Mouse (Mus musculus): ENCODE measurements around the gene Ptpru. TPM values are rescaled to one million over a fixed set of nuclear protein-coding genes. Genes with fewer than 3 reads are reported as not detected.
"Not testable (repeated sequence)": the region's sequence is repeated elsewhere in the genome, so short reads cannot be mapped to it uniquely, and the experiment has no call there.

The Ptpru gene
- polyA plus RNA-seq, 1 experiment from 2014 or later: 2.3 TPM

DNA sequence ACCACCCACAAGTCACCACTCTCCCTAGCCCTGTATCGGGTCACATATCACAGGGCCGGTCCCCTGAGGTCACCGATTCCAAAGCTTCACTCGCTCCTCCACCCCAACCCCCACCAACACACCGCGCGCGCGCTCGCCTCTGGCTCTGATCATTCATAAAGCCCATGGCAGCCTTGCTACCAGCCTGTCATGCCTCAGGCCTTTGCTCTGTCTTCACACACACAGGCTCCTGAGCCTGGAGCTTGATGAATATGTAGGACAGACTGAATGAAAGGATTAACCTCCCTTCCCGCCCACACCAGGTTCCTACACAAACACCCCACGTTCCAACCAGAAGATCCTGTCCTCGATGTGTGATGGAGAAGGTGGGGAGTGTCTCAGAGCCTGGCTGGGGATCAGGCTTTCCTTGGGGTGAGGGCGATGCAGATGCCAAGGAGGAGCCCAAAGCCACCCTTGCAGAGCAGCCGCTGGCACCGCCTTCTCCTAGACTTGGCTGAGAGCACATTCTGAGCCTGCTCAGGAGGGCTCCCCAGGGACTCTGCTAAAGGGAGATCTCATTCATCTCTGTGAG is 16.8 kb downstream of the Ptpru start:
- no peaks in the 10 kb centered on the region for H3K27me3 ChIP-seq (replicated peaks; ENCODE audit: control insufficient read depth, insufficient read depth, low read length)
- no peak overlapping the region for H3K4me3 ChIP-seq (ENCODE audit: low read depth, low read length)
- ATAC-seq: no peak
- H3K4me1 ChIP-seq (replicated peaks; ENCODE audit: control insufficient read depth, insufficient read depth, low read length): no peaks in the 10 kb centered on the region
- no peaks in the 10 kb centered on the region for H3K9me3 ChIP-seq (ENCODE audit: control insufficient read depth)
- no peak overlapping the region for H3K4me2 ChIP-seq (replicated peaks; ENCODE audit: low read depth)
- no peak for TF ChIP-seq CTCF (IDR thresholded peaks at IDR 0.05; ENCODE audit: low read depth)
- no peak overlapping the region for H3K27ac ChIP-seq (ENCODE audit: low read depth, low read length)
- 74% methylated on average over 16 of the region's 16 CpGs for WGBS
- H3K36me3 ChIP-seq (ENCODE audit: control insufficient read depth, insufficient read depth): no peaks in the 10 kb centered on the region
- no peak overlapping the region for H3K9ac ChIP-seq (ENCODE audit: low read depth, low read length)

DNA sequence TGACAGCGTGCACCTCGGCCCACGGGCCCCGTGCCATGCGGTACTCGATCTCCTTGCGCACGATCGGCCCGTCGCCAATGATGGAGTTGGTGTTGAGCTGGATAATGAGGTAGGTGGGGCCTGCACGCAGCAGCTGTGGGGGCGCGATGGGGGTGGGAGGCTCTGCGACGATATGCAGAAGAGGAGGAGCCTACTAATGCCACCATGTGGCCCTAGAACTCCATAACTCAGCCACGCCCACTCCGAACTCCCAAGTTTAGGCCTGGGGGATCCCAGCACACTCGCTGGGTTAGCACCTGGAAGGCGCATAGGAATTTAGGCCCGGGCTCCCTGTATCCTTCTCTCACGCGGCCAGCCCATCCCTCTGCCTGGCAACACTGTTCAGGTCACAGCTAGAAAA is 19.2 kb downstream of the Ptpru start:
- TF ChIP-seq CTCF (IDR thresholded peaks at IDR 0.05; ENCODE audit: low read depth): no peak
- H3K36me3 ChIP-seq (ENCODE audit: control insufficient read depth, insufficient read depth): no peaks in the 10 kb centered on the region
- no peak for ATAC-seq
- WGBS: 65% methylated on average over 23 of the region's 23 CpGs
- H3K4me1 ChIP-seq (replicated peaks; ENCODE audit: control insufficient read depth, insufficient read depth, low read length): no peaks in the 10 kb centered on the region
- no peaks in the 10 kb centered on the region for H3K9me3 ChIP-seq (ENCODE audit: control insufficient read depth)
- no peak overlapping the region for H3K4me2 ChIP-seq (replicated peaks; ENCODE audit: low read depth)
- H3K9ac ChIP-seq (ENCODE audit: low read depth, low read length): no peak overlapping the region
- no peaks in the 10 kb centered on the region for H3K27me3 ChIP-seq (replicated peaks; ENCODE audit: control insufficient read depth, insufficient read depth, low read length)
- no peak overlapping the region for H3K4me3 ChIP-seq (ENCODE audit: low read depth, low read length)
- H3K27ac ChIP-seq (ENCODE audit: low read depth, low read length): no peak overlapping the region

DNA sequence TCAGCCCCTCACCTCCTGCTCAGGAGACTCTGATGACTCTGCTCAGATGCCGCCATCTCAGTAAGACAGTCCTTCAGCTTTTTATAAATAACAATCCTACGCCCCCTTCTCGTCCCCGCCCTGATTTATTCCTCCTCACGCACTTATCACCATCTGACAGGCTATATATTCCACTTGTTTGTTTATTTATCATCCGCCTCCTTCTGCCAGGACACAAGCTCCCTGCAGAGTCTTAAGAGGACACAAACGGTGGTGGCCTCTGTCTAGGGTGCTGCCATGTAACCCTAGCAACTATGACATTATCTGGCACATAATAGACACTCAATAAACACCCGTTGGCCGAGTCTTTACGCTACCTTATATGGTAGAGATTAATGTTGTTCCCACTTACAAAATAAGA is 22.3 kb downstream of the Ptpru start:
- no peak overlapping the region for H3K27ac ChIP-seq (ENCODE audit: low read depth, low read length)
- TF ChIP-seq CTCF (IDR thresholded peaks at IDR 0.05; ENCODE audit: low read depth): no peak
- no peak for ATAC-seq
- H3K9me3 ChIP-seq (ENCODE audit: control insufficient read depth): no peaks in the 10 kb centered on the region
- no peaks in the 10 kb centered on the region for H3K36me3 ChIP-seq (ENCODE audit: control insufficient read depth, insufficient read depth)
- no peaks in the 10 kb centered on the region for H3K27me3 ChIP-seq (replicated peaks; ENCODE audit: control insufficient read depth, insufficient read depth, low read length)
- H3K4me1 ChIP-seq (replicated peaks; ENCODE audit: control insufficient read depth, insufficient read depth, low read length): no peaks in the 10 kb centered on the region
- no peak overlapping the region for H3K9ac ChIP-seq (ENCODE audit: low read depth, low read length)
- no peak overlapping the region for H3K4me3 ChIP-seq (ENCODE audit: low read depth, low read length)
- no peak overlapping the region for H3K4me2 ChIP-seq (replicated peaks; ENCODE audit: low read depth)
- 57% methylated on average over 10 of the region's 10 CpGs for WGBS

DNA sequence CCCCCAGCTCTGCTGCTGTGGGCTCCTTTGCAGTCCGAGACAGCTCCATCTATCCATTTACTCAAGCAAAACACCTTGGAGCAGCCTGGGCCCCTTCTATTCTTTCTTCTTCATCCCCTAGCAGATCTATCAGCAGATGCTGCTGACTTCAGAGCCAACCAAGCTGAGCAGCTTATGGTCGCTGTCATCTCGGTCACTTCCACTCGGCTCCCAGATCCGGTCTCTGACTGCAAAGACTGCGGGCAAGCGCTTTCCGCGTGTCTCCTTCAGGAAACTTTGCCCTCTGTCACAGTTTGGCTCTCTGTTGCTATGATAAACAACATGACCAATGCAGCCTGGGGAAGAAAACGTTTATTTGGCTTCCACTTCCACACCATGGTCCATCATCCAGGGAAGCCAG is 23.2 kb downstream of the Ptpru start:
- no peak for TF ChIP-seq CTCF (IDR thresholded peaks at IDR 0.05; ENCODE audit: low read depth)
- Histone ChIP-seq H3K9ac (ENCODE audit: low read depth, low read length) (no peak overlapping the region), H3K4me1 (replicated peaks; ENCODE audit: control insufficient read depth, insufficient read depth, low read length) (no peaks in the 10 kb centered on the region), H3K4me2 (replicated peaks; ENCODE audit: low read depth) (no peak overlapping the region), H3K27ac (ENCODE audit: low read depth, low read length) (no peak overlapping the region), H3K36me3 (ENCODE audit: control insufficient read depth, insufficient read depth) (no peaks in the 10 kb centered on the region), H3K4me3 (ENCODE audit: low read depth, low read length) (no peak overlapping the region), H3K9me3 (ENCODE audit: control insufficient read depth) (no peaks in the 10 kb centered on the region), H3K27me3 (replicated peaks; ENCODE audit: control insufficient read depth, insufficient read depth, low read length) (no peaks in the 10 kb centered on the region)
- WGBS: 76% methylated on average over 10 of the region's 10 CpGs
- no peak for ATAC-seq

DNA sequence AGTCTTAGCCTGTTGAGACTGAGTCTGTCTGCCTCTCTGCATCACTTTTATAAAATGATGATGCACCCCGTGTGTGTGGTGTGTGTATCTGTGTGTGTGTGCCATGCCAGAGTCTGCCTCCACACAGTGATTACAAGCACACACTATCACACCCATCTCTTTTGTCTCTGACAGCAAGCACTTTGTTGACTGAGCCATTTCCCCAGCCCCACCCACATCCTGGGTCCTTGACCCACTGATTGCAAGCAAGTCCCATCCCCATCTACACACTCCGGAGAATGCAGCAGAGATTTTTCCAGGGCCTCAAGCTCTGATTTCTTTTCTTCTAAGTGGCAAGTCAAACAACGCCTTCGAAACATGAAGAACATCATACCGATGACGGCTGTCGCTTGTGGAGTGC is 24.3 kb downstream of the Ptpru start:
- H3K4me2 ChIP-seq (replicated peaks; ENCODE audit: low read depth): no peak overlapping the region
- no peak for TF ChIP-seq CTCF (IDR thresholded peaks at IDR 0.05; ENCODE audit: low read depth)
- no peaks in the 10 kb centered on the region for H3K27me3 ChIP-seq (replicated peaks; ENCODE audit: control insufficient read depth, insufficient read depth, low read length)
- WGBS: 62% methylated on average over 7 of the region's 7 CpGs
- ATAC-seq: no peak
- H3K27ac ChIP-seq (ENCODE audit: low read depth, low read length): no peak overlapping the region
- H3K9ac ChIP-seq (ENCODE audit: low read depth, low read length): no peak overlapping the region
- no peaks in the 10 kb centered on the region for H3K36me3 ChIP-seq (ENCODE audit: control insufficient read depth, insufficient read depth)
- no peaks in the 10 kb centered on the region for H3K4me1 ChIP-seq (replicated peaks; ENCODE audit: control insufficient read depth, insufficient read depth, low read length)
- no peaks in the 10 kb centered on the region for H3K9me3 ChIP-seq (ENCODE audit: control insufficient read depth)
- no peak overlapping the region for H3K4me3 ChIP-seq (ENCODE audit: low read depth, low read length)

DNA sequence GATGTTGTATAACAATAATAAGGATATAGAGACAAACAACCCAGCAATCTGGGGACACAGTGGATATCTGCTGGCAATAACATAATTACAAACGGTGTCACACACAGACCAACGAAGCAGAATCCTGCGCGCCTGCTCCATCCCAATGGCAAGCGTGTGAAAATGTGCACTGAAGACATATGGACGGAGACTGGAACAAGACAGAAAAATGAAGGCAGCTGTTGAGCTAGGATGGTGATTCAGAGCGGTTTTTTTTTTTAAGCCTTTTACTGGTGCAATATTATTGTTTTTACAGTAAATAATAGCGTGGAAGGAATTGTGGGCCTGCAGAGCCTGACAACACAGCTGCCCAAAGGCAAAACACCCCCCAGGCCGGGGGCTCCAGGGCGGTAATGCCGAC is 25.6 kb downstream of the Ptpru start:
- Histone ChIP-seq H3K4me2 (replicated peaks; ENCODE audit: low read depth) (no peak overlapping the region), H3K27ac (ENCODE audit: low read depth, low read length) (no peak overlapping the region), H3K27me3 (replicated peaks; ENCODE audit: control insufficient read depth, insufficient read depth, low read length) (no peaks in the 10 kb centered on the region), H3K9me3 (ENCODE audit: control insufficient read depth) (no peaks in the 10 kb centered on the region), H3K9ac (ENCODE audit: low read depth, low read length) (no peak overlapping the region), H3K4me3 (ENCODE audit: low read depth, low read length) (no peak overlapping the region), H3K4me1 (replicated peaks; ENCODE audit: control insufficient read depth, insufficient read depth, low read length) (no peaks in the 10 kb centered on the region), H3K36me3 (ENCODE audit: control insufficient read depth, insufficient read depth) (no peaks in the 10 kb centered on the region)
- 77% methylated on average over 11 of the region's 11 CpGs for whole genome bisulfite sequencing
- TF ChIP-seq CTCF (IDR thresholded peaks at IDR 0.05; ENCODE audit: low read depth): no peak
- ATAC-seq: no peak

DNA sequence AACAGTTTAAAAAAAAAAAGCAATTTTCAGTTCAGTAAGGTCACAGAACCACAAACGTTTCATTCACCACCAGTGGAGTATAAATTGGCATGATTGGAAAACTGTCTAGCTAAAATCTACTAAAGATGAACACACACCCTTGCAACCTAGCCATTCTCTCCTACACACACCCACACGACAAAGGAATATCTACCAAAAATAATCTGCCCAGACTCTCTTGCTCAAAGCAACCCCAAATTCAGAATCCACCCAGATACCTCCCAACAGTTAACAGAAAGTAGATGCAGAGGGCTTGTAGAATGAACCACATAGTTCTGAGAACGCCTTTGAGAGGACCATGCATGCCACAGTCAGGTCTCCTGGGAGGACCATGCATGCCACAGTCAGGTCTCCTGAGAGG is 32.8 kb downstream of the Ptpru start:
- H3K9ac ChIP-seq (ENCODE audit: low read depth, low read length): no peak overlapping the region
- no peak overlapping the region for H3K4me2 ChIP-seq (replicated peaks; ENCODE audit: low read depth)
- ATAC-seq: no peak
- no peak overlapping the region for H3K4me3 ChIP-seq (ENCODE audit: low read depth, low read length)
- no peaks in the 10 kb centered on the region for H3K9me3 ChIP-seq (ENCODE audit: control insufficient read depth)
- H3K4me1 ChIP-seq (replicated peaks; ENCODE audit: control insufficient read depth, insufficient read depth, low read length): no peaks in the 10 kb centered on the region
- no peaks in the 10 kb centered on the region for H3K36me3 ChIP-seq (ENCODE audit: control insufficient read depth, insufficient read depth)
- 66% methylated on average over 3 of the region's 3 CpGs for WGBS
- H3K27me3 ChIP-seq (replicated peaks; ENCODE audit: control insufficient read depth, insufficient read depth, low read length): no peaks in the 10 kb centered on the region
- no peak for TF ChIP-seq CTCF (IDR thresholded peaks at IDR 0.05; ENCODE audit: low read depth)
- no peak overlapping the region for H3K27ac ChIP-seq (ENCODE audit: low read depth, low read length)

DNA sequence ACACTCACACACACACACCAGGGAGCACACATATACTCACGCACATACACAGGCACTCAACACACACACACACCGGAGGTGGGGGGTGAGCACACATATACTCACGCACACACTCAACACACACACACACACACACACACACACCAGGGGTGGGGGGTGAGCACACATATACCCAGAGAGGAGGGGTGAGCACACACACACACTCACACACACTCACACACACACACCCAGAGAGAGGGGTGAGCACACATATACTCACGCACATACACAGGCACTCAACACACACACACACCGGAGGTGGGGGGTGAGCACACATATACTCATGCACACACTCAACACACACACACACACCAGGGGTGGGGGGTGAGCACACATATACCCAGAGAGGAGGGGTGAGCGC is 33.4 kb downstream of the Ptpru start:
- H3K9ac ChIP-seq (ENCODE audit: low read depth, low read length); H3K27me3 ChIP-seq (replicated peaks; ENCODE audit: control insufficient read depth, insufficient read depth, low read length); H3K4me3 ChIP-seq (ENCODE audit: low read depth, low read length); H3K4me1 ChIP-seq (replicated peaks; ENCODE audit: control insufficient read depth, insufficient read depth, low read length); H3K36me3 ChIP-seq (ENCODE audit: control insufficient read depth, insufficient read depth); H3K4me2 ChIP-seq (replicated peaks; ENCODE audit: low read depth); H3K9me3 ChIP-seq (ENCODE audit: control insufficient read depth); H3K27ac ChIP-seq (ENCODE audit: low read depth, low read length): not testable (repeated sequence)
- peak; percentile 16; the same call in 1 of the 2 replicates for ATAC-seq
- 93% methylated on average over 5 of the region's 6 CpGs for WGBS
